Mouse (Mus musculus) urinary bladder, postnatal 25 days (tissue): ENCODE measurements at regions not wholly inside any gene's neighbourhood (a gene's known extent, or its start where the extent isn't known, plus 50 kb on each side); places are given as distances from the start of the nearest gene placed in this dataset.

ENCODE experiments used
- DNase-seq: peaks from one replicate; pipeline ENCODE4 v3.0.0; 2022; ENCODE audit warnings: low spot score

DNA sequence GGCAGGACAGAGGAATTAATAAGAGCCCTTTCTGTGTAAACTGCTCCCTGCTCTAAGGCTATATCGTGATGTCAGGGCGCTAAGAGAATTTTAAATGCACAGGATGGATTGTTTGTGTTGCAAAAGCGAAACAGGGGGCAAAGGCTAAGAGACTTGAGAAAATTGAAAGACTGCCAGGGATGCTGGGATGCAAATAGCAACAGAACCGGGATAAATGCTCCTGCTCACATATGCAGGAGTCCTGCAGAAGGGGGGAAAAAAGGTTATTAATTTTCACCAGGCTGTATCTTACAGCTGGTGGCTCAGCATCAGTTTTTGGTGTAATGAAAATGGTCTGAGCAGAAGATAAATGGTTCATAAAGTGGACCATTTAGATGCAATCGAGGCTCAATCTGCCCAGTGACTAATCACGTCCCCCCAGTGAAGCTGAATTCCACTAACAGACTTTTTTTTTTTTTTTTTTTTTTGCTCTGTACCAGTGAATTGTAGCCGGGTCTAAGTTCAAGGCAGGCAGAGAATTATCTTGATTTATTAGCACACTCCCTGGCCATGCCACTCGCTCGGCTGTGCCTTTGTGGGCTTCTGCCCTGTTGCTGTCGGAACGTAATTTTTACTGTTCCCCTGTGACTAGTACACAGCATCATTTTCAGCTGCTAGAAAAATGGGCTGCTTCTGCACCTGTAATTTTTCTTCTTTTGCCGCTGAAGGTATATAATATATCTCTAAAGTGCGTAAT, 222.9 kb upstream of the Pou3f3 start:
- no peak for DNase-seq

GRCm38 (mm10) chr1:42474197-42474596, 221.4 kb upstream of the Pou3f3 start:
- no peak for DNase-seq

DNA sequence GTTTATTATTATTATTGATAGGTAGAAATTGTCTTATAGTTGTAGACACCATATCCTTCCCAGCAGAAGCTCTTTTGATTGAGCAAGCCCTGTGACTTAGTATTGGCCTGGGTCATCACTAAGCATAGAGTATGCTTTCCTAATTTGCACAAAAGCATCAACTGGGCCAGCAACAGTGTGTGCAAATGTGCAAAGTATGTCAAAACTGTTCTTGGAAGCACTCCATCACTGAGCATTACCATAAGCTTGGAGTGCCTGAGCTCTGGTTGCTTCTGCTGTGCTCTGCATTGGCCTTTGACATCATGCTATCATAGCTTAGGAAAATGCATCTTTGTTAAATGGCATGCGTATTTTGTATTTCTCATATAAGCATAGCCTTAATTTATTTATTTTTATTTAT, 220.7 kb upstream of the Pou3f3 start:
- no peak for DNase-seq

- no peak for DNase-seq
These were observed 219.9 kb upstream of the Pou3f3 start for GRCm38 (mm10) chr1:42475629-42476028.

- no peak for DNase-seq
These were observed 215.1 kb upstream of the Pou3f3 start for GRCm38 (mm10) chr1:42480348-42480920.

- DNase-seq: no peak
These were observed 206.0 kb upstream of the Pou3f3 start for GRCm38 (mm10) chr1:42489563-42489962.

- no peak for DNase-seq
These were observed 204.5 kb upstream of the Pou3f3 start for GRCm38 (mm10) chr1:42490856-42491643.

DNA sequence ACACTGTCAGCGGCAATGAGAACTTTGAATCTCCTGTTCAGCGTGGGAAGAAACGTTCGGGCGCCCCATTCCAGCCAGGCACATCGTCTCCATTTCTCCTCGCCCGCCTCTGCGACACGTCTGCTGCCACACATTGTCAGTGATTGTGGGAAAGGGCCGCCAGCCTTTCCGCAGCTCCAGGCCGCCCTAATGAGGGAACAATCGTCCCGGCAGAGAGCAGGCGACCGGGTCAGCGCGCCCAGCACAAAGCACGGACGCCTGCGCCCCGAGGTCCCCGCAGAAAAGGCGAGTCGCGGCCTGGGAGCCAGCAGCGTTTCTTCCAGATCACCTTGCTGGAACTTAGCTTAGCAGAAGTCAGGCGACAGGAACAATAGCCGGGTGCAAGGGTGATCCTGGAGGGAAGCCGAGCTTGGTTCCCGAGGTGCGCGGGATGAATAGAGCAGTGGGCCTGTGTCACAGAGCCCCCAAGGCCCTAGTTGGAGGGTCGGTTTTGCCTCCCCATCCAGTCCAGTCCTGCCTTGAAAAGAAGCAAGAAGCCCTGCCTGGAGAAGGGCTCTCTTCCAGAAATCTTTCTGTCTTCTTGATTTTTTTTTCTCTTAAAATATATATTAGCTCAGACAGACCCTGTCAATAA, 203.8 kb upstream of the Pou3f3 start:
- DNase-seq: no peak

- DNase-seq: no peak
These were observed 199.5 kb upstream of the Pou3f3 start for GRCm38 (mm10) chr1:42496022-42496421.

GRCm38 (mm10) chr1:42496433-42496832, 199.1 kb upstream of the Pou3f3 start:
- DNase-seq: no peak

DNA sequence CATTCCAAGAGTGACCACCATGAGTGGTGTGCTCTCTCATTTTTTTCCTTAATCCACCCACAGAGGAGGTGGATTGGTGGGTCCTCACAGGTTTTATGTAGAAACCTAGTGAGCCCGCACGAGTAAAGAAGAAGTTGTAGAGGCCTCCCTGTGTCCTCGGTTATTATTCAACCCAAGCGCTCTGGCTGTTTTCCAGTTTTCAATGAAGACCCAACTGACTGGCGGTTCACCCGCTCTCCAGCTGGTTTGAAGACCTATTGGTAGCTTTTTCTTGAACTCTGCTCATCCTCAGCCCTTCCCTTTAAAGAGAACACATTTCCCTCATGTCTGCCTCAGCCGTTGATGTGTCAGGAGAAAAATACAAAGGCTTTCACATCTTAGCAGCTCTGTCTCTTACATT, 196.7 kb upstream of the Pou3f3 start:
- DNase-seq: no peak

GRCm38 (mm10) chr1:42504491-42504890, 191.1 kb upstream of the Pou3f3 start:
- DNase-seq: no peak

DNA sequence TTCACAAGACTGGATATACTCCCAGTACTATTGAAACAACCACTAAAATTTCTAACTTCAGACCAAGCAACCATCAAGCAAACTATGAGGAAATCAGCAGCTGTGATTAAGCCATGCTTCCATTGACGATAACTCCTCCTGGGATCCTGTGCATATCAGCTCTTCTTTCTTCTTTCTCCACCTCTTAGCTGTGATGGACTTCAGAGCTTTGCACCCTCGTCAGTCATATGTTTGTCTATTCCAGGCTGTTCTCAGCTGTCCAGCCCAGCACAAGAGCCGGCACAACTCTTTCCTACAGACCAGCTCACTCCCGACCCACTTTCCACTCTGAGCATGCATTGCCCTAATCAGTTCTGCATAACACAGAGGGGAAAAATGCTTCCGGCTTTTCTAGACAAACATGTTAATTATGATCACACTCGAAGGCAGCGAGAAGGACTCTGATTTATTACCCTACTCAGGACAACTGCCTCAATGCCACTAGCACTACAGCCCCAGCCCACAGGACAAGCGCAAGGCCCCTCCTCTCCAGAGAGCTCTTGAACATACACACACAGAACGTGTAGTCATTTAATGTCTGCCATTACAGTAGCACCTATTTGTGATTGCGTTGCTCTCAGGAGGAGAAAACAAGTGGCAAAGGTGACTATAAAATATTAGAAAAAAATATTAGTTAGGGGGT, 190.4 kb upstream of the Pou3f3 start:
- no peak for DNase-seq

- DNase-seq: no peak
These were observed 181.2 kb upstream of the Pou3f3 start for GRCm38 (mm10) chr1:42514417-42514816.

GRCm38 (mm10) chr1:42524401-42524800, 171.2 kb upstream of the Pou3f3 start:
- DNase-seq: no peak

GRCm38 (mm10) chr1:42527746-42528476, 167.7 kb upstream of the Pou3f3 start:
- DNase-seq: no peak

- DNase-seq: no peak
These were observed 162.7 kb upstream of the Pou3f3 start for GRCm38 (mm10) chr1:42532908-42533307.

DNA sequence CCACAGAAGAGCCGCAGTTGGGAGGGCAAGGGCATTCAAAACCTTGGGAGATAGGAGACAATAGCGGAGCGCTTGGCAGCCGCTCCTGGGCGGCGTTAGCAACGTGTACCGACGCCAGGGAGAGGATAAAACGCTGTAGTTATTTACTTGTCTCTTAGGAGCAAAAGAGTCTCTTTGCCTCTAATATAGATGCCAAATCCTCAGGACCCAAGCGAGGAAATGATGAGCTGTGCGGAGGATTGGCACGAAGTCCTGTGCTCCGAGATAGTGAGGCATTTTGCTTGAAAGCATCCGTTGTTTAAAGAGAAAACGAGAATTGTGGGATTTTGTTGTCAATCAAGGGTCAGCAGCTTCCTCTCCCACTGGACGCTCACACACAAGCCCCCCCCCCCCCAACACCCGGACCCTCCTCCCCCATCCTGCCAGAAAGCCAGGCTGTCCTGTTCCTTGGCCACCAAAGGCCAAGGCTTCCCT, 156.5 kb upstream of the Pou3f3 start:
- DNase-seq: no peak

- no peak for DNase-seq
These were observed 155.7 kb upstream of the Pou3f3 start for GRCm38 (mm10) chr1:42539541-42540520.

- no peak for DNase-seq
These were observed 153.6 kb upstream of the Pou3f3 start for GRCm38 (mm10) chr1:42541991-42542390.
